Mouse (Mus musculus) urinary bladder, postnatal 4 days (tissue): ENCODE measurements around the gene Thra.

Experiments
- DNase-seq, 2 experiments: peaks; one replicate each; pipeline ENCODE4 v3.0.0; 2021 to 2022; ENCODE audit warnings: low spot score in 2 of 2

Gene Thra

DNA sequence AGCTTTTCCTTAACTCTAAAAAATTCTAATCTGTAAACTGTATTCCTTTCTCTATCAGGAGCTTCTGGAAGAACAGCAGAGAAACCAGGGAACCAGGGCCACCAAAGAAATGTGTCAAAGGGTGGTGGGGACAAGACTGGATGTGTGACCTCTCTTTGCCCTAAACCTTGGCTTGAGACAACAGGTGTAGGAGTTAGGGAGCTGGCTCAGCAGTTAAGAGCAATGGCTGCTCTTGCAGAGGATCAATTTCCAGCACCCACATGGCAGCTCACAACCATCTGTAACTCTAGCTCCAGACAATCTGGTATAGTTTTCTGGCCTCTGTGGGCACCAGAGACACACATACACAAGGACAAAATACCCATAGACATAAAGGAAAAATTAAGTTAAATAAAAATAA lies 37.5 kb downstream of the Thra start:
- DNase-seq: no peak

GRCm38 (mm10) chr11:98781851-98782512 lies 41.5 kb downstream of the Thra start:
- peak in 1 of 2 experiments; percentile 63 for DNase-seq

- DNase-seq: no peak
Measured at GRCm38 (mm10) chr11:98782651-98783235, 42.3 kb downstream of the Thra start.

DNA sequence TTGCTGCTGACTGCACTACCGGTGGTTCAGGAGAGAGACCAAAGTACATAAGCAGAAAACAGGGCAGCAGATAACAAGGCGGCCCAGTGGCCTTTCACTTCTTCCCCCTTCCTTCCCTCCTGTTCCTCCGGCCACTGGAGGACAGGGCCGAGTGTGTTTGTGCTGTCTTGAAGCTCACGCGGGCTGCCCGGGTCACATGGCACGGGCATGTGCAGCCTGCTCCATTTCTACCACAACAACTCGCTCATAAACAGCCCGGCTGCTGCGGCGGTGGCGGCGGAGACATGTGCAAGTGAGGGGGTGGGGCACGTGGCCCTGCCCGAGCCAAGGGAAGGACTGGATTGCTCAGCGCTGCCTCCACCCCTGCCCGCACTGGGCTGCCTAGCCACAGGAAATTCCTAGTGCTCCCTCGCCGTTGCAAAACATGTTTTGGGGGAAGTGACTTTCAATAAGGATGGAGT lies 42.8 kb downstream of the Thra start:
- DNase-seq: peak; percentile 93 to 95

DNA sequence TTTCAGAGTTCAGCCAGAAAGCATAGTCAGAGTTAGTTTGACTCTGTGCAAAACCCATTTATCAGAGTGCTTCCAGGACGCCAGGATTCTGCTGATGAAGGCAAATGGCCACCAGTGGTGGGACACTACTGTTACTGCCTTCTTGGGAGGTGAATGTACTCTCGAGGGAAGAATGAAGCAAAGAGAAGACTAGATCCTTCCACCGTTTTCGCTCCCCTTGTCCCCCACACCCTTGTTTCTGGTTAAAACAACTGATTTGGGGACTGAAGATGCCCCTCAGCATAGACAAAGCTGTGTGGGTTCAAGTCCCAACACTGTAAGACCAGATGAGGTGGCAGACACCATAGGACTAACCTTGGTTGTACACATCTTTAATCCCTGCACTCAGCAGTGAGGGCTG lies 43.7 kb downstream of the Thra start:
- no peak for DNase-seq

- DNase-seq: no peak
Measured at GRCm38 (mm10) chr11:98785214-98785613, 44.8 kb downstream of the Thra start.

DNA sequence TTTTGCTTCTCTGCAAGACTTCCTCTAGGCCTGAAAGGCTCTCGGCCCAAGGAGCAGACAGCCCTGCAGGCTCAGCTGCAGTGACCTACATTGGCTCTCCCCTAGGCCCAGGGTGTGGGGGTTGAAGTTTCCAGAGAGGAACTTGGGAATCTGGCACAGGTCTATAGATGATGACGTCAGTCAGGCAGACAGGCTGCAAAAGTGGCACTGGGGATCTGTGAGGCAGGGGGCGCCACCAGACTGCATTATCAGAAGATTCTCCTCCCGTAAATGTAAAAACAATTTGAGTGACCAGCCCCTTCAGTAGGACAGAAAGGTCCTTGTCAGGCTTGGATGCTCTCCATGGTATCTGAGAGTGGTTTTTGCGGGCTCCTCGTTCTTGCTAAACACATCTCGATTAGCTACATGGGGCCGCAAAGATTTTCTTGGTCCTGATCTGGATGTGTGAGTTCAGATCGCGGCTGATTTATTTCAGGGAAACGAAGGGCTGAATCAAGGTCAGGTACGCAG lies 45.4 kb downstream of the Thra start:
- DNase-seq: peak in 1 of 2 experiments; percentile 80

GRCm38 (mm10) chr11:98786359-98787214 lies 46.1 kb downstream of the Thra start:
- DNase-seq: peak; percentile 91 to 94

DNA sequence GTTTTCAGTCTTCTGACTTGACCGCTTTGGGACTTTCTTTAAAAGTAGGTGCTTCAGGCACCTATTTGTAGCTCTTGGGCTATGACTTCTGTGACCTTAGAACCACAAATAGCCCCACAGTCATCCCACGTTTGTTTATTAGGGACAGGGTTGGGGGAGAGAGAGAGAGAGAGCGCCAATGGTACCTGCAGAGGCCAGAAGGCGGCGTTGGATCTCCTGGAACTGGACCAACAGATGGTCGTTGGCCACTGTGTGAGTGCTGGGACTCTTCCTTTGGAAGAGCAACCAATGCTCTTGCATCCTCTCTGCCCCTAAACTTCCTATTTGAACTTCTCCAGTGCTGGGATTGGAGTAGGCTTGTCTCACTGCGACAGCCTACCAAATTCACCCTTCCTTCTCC lies 46.8 kb downstream of the Thra start:
- no peak for DNase-seq

- DNase-seq: no peak
Measured at GRCm38 (mm10) chr11:98787691-98788090, 47.3 kb downstream of the Thra start.

GRCm38 (mm10) chr11:98788139-98788538 lies 47.7 kb downstream of the Thra start:
- DNase-seq: no peak

- peak; percentile 84 to 86 for DNase-seq
Measured at GRCm38 (mm10) chr11:98788550-98789218, 48.2 kb downstream of the Thra start.

GRCm38 (mm10) chr11:98789219-98789807 lies 48.9 kb downstream of the Thra start:
- no peak for DNase-seq

GRCm38 (mm10) chr11:98789824-98790223 lies 49.4 kb downstream of the Thra start:
- DNase-seq: no peak

DNA sequence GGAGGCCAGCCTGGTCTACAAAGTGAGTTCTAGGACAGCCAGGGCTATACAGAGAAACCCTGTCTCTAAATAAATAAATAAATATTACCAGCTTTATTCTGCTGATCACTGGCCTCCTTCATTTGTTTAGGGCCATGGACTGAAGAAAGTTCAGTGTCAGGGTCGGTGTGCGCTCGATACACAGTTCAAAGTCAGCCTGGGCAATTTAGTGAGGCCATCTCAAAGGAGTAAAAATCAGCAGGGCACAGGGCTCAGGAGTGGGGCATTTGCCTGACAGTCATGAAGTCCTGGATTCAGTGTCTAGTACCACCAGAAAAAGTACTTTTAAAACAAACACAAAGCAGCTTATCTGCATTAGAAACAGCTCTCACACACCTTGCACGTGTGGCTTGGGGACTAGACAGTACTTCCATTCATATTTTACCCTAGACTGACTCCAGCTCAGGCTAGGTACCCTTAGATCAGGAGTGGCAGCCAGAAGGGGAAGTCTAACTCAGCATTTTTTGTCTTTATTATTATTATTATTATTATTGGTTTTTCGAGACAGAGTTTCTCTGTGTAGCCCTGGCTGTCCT lies 50.3 kb downstream of the Thra start:
- no peak for DNase-seq

DNA sequence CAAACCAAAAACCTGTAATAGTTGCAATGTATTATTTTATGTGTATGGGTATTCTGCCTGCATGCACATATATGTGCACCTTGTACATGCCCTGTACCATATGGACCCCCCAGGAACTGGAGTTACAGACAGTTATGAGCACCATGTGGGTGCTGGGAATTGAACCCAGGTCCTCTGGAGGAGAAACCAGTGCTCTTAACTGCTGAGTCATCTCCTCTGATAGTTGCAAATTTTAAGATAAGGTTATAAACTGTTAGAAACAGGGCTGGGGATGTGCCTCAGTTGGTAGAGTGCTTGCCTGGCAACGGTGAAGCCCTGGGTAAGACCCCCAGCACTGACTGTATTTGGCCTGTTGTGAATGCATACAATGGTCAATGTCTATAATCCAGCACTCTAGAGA lies 51.0 kb downstream of the Thra start:
- no peak for DNase-seq

DNA sequence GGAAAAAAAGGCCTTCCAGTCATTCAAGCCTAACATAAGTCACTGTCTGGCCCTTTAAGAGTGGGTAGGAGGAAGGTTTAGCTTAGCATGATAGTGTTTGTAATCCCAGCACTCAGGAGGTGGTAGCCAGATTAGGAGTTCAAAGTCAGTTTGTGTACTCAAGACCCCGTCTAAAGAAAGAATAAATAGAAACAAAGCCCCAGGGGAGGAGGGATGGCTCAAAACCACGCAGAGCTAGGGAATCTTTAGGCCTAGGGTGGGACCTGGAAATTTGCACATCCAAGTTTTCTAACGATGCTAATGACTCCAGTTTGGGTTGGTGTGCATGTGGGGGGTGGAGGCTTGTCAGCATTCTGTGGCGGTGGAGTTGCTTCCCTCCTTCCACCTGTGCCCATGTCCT lies 51.6 kb downstream of the Thra start:
- DNase-seq: no peak

DNA sequence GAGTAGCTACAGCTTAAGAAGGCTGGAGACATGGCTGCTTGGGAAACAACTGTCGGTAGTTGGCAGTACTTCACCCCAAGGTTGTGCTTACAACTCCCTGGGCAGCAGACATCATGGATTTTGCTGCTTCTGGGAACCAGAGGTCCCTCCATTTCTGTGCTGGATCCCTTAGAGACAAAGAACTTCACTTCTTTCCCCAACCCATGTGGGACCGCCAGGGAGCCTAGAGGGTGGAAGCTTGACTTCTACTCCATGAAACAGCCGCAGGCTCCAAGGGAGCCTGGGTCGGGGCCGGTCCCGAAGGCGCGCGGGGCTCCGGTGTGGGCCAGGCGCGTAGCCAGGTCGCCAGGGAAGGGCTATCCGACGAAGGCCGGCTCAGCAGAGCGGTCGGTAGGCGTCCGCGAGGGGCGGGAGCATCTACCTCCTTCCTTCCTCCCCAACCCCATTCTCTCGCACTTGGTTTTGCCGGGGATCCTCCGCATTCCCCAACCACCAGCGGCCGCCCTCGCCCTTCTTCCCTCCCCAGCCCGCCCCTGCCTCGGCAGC lies 54.1 kb downstream of the Thra start:
- no peak for DNase-seq

- peak; percentile 88 to 89 for DNase-seq
Measured at GRCm38 (mm10) chr11:98795015-98795713, 54.7 kb downstream of the Thra start, which contains the start of gene Msl1. Msl1 (plus strand) TSS chr11:98795516.
